Mouse (Mus musculus): ENCODE measurements at regions not wholly inside any gene's neighbourhood (a gene's known extent, or its start where the extent isn't known, plus 50 kb on each side); places are given as distances from the start of the nearest gene placed in this dataset.

- TF ChIP-seq CTCF (IDR thresholded peaks at IDR 0.05; ENCODE audit: borderline replicate concordance, insufficient read depth, low read length) (no peak), POLR2A (IDR thresholded peaks at IDR 0.05; ENCODE audit: low read depth, low read length) (no peak)
These were observed 81.5 kb downstream of the Suclg1 start for GRCm38 (mm10) chr6:73329666-73330065.
